Mouse (Mus musculus) adrenal gland, postnatal 4 days (tissue): Measurements from ENCODE around the gene Pdha1. TPM values are rescaled to one million over a fixed set of nuclear protein-coding genes. Genes with fewer than 3 reads are reported as not detected.

ENCODE experiments used
- DNase-seq, 2 experiments: peaks; one replicate each; pipeline ENCODE4 v3.0.0; 2021 to 2022; ENCODE audit warnings: low spot score in 2 of 2, mixed read lengths in 2 of 2
- long read RNA-seq, 2 experiments: library from polyadenylated mRNA; stranded (forward); transcript quantifications; one replicate each; pipeline ENCODE4 v2.0.0; 2021
- total RNA-seq, 2 experiments: library from RNA; stranded (reverse); gene quantifications; 2 replicates each; pipeline ENCODE4 v1.2.3; 2021

Pdha1 gene
- total RNA-seq: 100 to 1,000 TPM; 162 to 198 TPM
- long read RNA-seq, experiment 1, transcript Pdha1-201 (11 exons, 2,848 nt): major isoform, 120 of 129 reads
- long read RNA-seq, experiment 1, partial matches to known transcripts: 3 of 129 reads
- long read RNA-seq, experiment 1, other reads (novel, unspliced or antisense): 6 of 129 reads
- long read RNA-seq, experiment 2, transcript Pdha1-201 (11 exons, 2,848 nt): major isoform, 287 of 320 reads
- long read RNA-seq, experiment 2, partial matches to known transcripts: 11 of 320 reads
- long read RNA-seq, experiment 2, other reads (novel, unspliced or antisense): 22 of 320 reads

DNA sequence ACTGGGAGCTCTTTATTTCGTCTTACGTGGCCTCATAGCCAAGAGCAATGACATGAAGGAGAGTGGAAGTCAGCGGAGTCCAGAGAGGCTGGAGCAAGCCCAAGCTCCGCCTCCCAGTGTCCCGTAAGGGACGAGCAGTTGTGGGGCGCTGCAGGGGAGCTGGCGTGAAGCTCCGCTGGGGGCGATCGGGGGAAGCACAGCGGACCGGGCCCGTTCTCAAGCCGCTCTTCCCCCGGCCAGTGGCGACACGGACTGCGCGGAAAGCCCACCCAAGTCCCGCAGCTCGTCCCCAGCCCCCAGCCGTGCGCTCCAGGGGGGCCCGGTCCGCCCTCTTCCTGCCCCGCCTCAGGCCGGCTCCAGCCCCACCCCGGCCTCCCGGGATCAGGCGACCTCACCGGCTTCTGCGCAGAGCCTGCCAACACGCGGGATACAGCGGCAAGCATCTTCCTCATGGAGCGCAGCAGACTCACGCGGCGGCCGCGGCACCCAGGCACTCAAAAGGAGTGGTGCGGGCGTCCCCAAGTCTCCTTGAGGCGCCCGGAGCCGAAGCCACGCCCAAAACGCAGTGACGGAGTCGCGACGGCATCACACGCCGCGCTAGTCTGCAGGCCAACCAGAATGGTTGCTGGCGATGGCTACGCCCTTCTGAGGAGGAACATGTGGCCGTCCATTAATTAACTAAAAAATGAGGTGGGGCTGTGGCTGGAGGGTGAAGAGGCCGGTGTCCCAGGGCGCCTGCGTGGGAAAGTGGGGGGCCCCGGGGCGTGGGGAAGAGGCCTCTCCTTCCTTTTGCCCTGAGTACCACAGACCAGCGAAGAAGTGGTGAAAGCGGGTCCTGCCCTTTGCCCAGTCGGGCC is at the start of gene Pdha1:
TSS of gene Pdha1 (minus strand) at position 553 of the 857 bp plus-strand sequence.
- DNase-seq: peak; percentile 33 to 65

DNA sequence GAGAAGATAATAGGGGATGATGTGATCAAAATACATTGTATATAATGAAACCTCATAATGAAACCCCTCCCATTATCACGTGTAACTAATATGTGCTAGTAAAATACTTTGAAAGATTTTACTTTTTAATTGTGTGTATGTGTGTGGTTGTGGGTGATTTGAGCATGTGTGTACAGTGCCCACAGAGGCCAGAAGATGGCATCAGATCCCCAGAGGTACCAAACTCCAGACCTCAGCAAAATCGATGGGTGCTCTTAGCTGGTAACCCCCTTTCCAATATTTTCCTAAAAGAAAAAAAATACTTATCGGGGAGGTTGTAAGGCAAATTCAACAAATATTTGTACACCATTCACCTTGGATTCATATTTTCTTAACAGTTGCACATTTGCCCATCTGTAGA is 40.8 kb upstream of the Pdha1 start:
- no peak for DNase-seq

- DNase-seq: peak in 1 of 2 experiments; percentile 6
Measured at GRCm38 (mm10) chrX:160170150-160170549, 31.9 kb upstream of the Pdha1 start.

GRCm38 (mm10) chrX:160166246-160166985 is 28.2 kb upstream of the Pdha1 start:
- no peak for DNase-seq

- no peak for DNase-seq
Measured at GRCm38 (mm10) chrX:160164259-160164658, 26.0 kb upstream of the Pdha1 start.

DNA sequence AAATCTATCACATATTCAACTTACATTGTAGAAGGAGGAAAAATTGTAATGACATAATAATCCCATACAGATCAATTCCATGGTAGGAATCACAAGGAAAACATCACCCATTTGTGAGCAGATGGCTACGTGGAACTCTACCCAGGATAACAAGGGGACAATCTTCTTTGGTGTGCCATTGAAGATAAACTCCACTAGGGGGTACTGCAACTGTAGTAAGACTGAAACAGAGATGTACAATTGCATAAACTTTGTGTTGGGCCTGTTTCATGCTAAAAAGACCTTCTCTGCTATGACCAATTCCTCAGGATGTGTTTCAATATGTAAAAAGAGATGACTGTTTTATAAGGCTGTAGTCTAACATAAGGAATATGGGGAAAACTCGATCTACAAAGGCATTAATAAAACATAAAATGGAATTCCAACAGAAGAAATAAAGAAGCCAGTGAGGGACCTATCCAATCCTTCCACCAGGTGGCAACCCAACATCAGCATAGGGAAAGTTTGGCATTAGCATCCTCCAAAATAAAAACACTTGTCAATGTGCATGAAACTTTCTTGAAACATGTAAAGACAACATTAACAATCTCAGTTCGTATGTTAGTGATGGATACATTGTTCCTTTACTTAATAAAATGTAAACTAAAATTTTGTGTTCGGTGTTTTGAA is 15.1 kb upstream of the Pdha1 start:
- DNase-seq: no peak

- DNase-seq: no peak
Measured at GRCm38 (mm10) chrX:160148859-160149258, 10.6 kb upstream of the Pdha1 start.

DNA sequence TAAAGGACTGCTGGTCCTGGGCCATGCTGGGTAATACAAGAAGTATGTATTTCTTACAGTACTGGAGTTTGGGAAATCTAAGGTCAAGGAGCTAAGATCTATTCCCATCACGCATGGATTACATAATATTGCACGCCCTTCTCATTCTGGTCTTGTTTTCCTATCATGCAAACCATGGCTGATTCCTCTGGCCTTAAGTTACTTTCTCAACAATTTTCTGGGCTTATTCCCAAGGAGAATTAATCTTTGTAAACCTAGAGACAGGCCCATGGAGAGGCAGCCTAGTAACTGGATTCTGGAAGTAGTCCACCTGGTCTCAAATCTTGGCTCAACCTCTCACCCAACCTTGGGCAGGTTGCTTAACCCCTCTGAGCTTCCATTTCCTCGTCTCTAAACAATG is 9.2 kb upstream of the Pdha1 start:
- no peak for DNase-seq

GRCm38 (mm10) chrX:160146806-160147205 is 8.6 kb upstream of the Pdha1 start:
- no peak for DNase-seq

GRCm38 (mm10) chrX:160137177-160137860 is 894 bp downstream of the Pdha1 start:
- no peak for DNase-seq

DNA sequence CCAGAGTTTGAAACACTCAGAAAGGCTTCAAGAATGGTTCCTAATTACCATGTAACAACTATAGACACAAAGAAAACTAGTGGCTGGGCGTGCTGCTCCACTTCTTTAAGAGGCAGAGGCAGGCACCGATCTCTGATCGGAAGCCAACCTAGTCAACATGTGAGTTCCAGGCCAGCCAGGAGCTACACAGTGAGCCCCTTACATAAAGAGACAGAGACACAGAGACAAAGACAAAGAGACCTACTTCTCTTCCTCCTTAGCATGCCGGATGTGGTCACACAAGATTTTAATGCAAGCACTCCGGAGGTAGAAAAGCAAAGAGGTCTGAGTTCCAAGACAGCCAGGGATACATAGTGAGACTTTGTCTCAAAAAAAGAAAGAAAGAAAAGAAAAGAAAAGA is 2.1 kb downstream of the Pdha1 start:
- no peak for DNase-seq

GRCm38 (mm10) chrX:160135719-160136118 is 2.5 kb downstream of the Pdha1 start:
- no peak for DNase-seq

- DNase-seq: no peak
Measured at GRCm38 (mm10) chrX:160134136-160134843, 3.9 kb downstream of the Pdha1 start.

DNA sequence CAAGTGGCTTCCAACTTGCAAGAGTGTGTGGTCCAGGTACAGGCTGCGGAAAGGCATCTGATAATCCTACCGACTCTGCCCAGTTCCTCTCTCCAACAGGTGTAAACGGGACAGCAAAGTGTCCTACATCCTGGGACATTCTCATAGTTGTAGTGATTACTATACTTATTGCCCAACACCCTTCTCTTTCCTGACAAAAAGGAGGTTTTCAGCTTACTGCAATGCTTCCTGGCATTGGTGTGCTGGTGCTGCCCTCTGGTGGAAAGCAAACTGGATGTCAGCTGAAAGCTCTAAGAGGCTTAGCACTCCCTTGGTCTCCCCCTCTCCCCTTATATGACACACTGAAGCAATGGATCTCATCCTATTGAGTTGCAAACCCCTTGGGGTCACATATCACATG is 21.6 kb downstream of the Pdha1 start:
- peak in 1 of 2 experiments; percentile 9 for DNase-seq

DNA sequence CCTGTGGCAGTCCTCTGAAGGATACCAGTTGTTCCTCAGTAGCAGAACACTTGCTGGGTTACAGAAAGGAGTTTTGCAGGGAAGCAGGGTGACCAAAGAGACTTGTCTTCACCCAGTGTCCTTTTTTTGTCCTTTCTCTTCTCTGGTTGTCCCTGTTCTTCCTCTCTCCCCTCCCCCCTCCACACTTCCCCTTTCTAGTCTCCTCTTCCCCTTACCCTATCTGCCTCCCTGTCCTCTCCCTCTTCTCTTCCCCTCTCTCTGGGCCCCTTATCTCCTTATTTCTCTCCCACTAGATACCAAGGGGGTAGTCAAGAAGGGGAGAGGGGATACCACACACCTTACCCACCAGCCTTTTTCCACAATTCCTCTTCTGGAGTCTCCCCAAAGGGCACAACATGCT is 22.1 kb downstream of the Pdha1 start:
- DNase-seq: no peak

DNA sequence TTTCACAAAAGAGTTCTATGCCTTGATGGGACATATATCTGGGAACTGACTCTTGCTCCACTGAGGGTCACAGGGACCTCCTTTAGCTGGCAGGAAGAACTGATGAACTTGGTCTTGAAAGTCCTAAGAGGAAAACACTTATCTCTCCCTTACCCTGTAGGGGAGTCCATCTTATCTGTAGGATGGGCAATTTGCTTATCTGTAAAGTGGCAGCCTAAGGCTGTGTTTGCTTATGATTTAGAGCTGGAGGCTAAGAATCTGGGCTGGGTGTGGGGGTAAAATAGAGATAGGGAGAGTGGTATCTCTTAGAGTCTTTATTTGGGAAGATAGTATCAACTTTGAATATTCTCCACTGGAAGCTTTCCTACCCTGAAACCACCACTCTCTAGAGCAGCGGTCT is 24.4 kb downstream of the Pdha1 start:
- no peak for DNase-seq

- DNase-seq: no peak
Measured at GRCm38 (mm10) chrX:160107817-160108216, 30.4 kb downstream of the Pdha1 start.

GRCm38 (mm10) chrX:160091973-160092372 is 46.2 kb downstream of the Pdha1 start:
- DNase-seq: no peak
